Mouse (Mus musculus) E14TG2a.4 (cell line): Measurements from ENCODE around the gene C330021F23Rik.

Experiments used
- H3K27me3 ChIP-seq: 2 replicates; pipeline ENCODE4 v1.6.1; 2014; ENCODE audit warnings: low read length, control low read depth; ENCODE audit not compliant: insufficient read depth
- H3K36me3 ChIP-seq: 2 replicates; pipeline ENCODE4 v1.6.1; 2014; ENCODE audit warnings: low read length, control low read depth; ENCODE audit not compliant: insufficient read depth
- H3K4me1 ChIP-seq: replicated peaks from 2 replicates; pipeline ENCODE4 v1.6.1; 2014; ENCODE audit warnings: low read depth, low read length, control low read depth
- H3K4me3 ChIP-seq: replicated peaks from 2 replicates; pipeline ENCODE4 v1.5.1; 2014; ENCODE audit warnings: mild to moderate bottlenecking, low read length
- H3K9me3 ChIP-seq: 2 replicates; pipeline ENCODE4 v1.6.1; 2014; ENCODE audit warnings: low read length, control low read depth
- CTCF ChIP-seq: conservative IDR thresholded peaks from 2 replicates; pipeline ENCODE4 v1.5.1; 2014; ENCODE audit warnings: low read length
- NANOG ChIP-seq: IDR thresholded peaks from 2 replicates; pipeline ENCODE4 v1.6.1; 2014; ENCODE audit warnings: borderline replicate concordance, low read length, mixed read lengths
- POU5F1 ChIP-seq: IDR thresholded peaks from 2 replicates; pipeline ENCODE4 v1.6.1; 2014; ENCODE audit warnings: low read length, borderline replicate concordance

Gene C330021F23Rik

GRCm38 (mm10) chr8:3600401-3600800, 32.6 kb downstream of the C330021F23Rik start:
- Histone ChIP-seq H3K4me1 (peaks cover 67% of the 10 kb centered on the region), H3K9me3 (no peaks in the 10 kb centered on the region), H3K27me3 (no peaks in the 10 kb centered on the region), H3K4me3 (peak overlapping the region; percentile 76; the same call in 1 of the 2 replicates), H3K36me3 (peaks cover 76% of the 10 kb centered on the region)
- TF ChIP-seq NANOG, result no peak
- no peak for TF ChIP-seq CTCF
- TF ChIP-seq POU5F1, result no peak

GRCm38 (mm10) chr8:3603439-3603838, 35.6 kb downstream of the C330021F23Rik start:
- TF ChIP-seq NANOG (no peak), CTCF (no peak), POU5F1 (no peak)
- Histone ChIP-seq H3K27me3 (no peaks in the 10 kb centered on the region), H3K4me1 (peaks cover 66% of the 10 kb centered on the region), H3K4me3 (no peak overlapping the region), H3K9me3 (no peaks in the 10 kb centered on the region), H3K36me3 (peaks cover 99% of the 10 kb centered on the region)

- Histone ChIP-seq H3K4me1 (peaks cover 73% of the 10 kb centered on the region), H3K4me3 (peak overlapping the region; percentile 68), H3K36me3 (peaks cover 100% of the 10 kb centered on the region), H3K9me3 (no peaks in the 10 kb centered on the region), H3K27me3 (no peaks in the 10 kb centered on the region)
- TF ChIP-seq CTCF (no peak), POU5F1 (no peak), NANOG (no peak)
Measured at GRCm38 (mm10) chr8:3606593-3606992, 38.8 kb downstream of the C330021F23Rik start.

GRCm38 (mm10) chr8:3607822-3608221, 40.0 kb downstream of the C330021F23Rik start:
- H3K4me1 ChIP-seq, result peaks cover 75% of the 10 kb centered on the region
- peaks cover 100% of the 10 kb centered on the region for H3K36me3 ChIP-seq
- H3K9me3 ChIP-seq, result no peaks in the 10 kb centered on the region
- no peaks in the 10 kb centered on the region for H3K27me3 ChIP-seq
- no peak overlapping the region for H3K4me3 ChIP-seq
- TF ChIP-seq POU5F1 (no peak), NANOG (no peak)

GRCm38 (mm10) chr8:3609046-3609815, 41.4 kb downstream of the C330021F23Rik start:
- no peak for TF ChIP-seq POU5F1
- no peak for TF ChIP-seq CTCF
- no peak for TF ChIP-seq NANOG
- Histone ChIP-seq H3K4me3 (no peak overlapping the region), H3K4me1 (peaks cover 76% of the 10 kb centered on the region), H3K9me3 (no peaks in the 10 kb centered on the region), H3K36me3 (peaks cover 100% of the 10 kb centered on the region), H3K27me3 (no peaks in the 10 kb centered on the region)

GRCm38 (mm10) chr8:3609816-3610150, 42.0 kb downstream of the C330021F23Rik start:
- H3K27me3 ChIP-seq, result no peaks in the 10 kb centered on the region
- peaks cover 80% of the 10 kb centered on the region for H3K4me1 ChIP-seq
- TF ChIP-seq POU5F1, result no peak
- TF ChIP-seq NANOG, result no peak
- no peak for TF ChIP-seq CTCF
- peaks cover 100% of the 10 kb centered on the region for H3K36me3 ChIP-seq
- no peaks in the 10 kb centered on the region for H3K9me3 ChIP-seq
- no peak overlapping the region for H3K4me3 ChIP-seq

GRCm38 (mm10) chr8:3621199-3621970, 53.6 kb downstream of the C330021F23Rik start, which contains the start of the genes Xab2 and Pet100:
Gene Xab2 (minus strand): TSS chr8:3621316.
Gene Pet100 (plus strand): TSS chr8:3621548.
- H3K9me3 ChIP-seq, result no peaks in the 10 kb centered on the region
- peaks cover 48% of the 10 kb centered on the region for H3K36me3 ChIP-seq
- TF ChIP-seq CTCF (no peak), NANOG (no peak), POU5F1 (no peak)
- peak within 1 kb of the TSS; percentile 97 for H3K4me3 ChIP-seq
- peaks cover 32% of the 10 kb centered on the region for H3K4me1 ChIP-seq
- H3K27me3 ChIP-seq, result no peaks in the 10 kb centered on the region

- TF ChIP-seq CTCF (no peak), POU5F1 (no peak), NANOG (no peak)
- Histone ChIP-seq H3K9me3 (no peaks in the 10 kb centered on the region), H3K27me3 (no peaks in the 10 kb centered on the region), H3K4me1 (peaks cover 32% of the 10 kb centered on the region), H3K36me3 (peaks cover 40% of the 10 kb centered on the region), H3K4me3 (peak overlapping the region; percentile 97)
Measured at GRCm38 (mm10) chr8:3622119-3622518, 54.3 kb downstream of the C330021F23Rik start.

- H3K4me3 ChIP-seq, result no peak within 1 kb of the TSS
- no peak for TF ChIP-seq CTCF
- TF ChIP-seq NANOG, result no peak
- TF ChIP-seq POU5F1, result no peak
- H3K36me3 ChIP-seq, result peaks cover 20% of the 10 kb centered on the region
- H3K9me3 ChIP-seq, result no peaks in the 10 kb centered on the region
- H3K4me1 ChIP-seq, result peaks cover 11% of the 10 kb centered on the region
- H3K27me3 ChIP-seq, result peaks cover 19% of the 10 kb centered on the region
Measured at GRCm38 (mm10) chr8:3625445-3625844, 57.7 kb downstream of the C330021F23Rik start, which contains the start of gene Pcp2. Gene Pcp2 (minus strand): TSS chr8:3625545.
